Mouse (Mus musculus) forebrain, postnatal 0 days (tissue): Measurements from ENCODE around the gene Msi2. TPM values are rescaled to one million over a fixed set of nuclear protein-coding genes. Genes with fewer than 3 reads are reported as not detected.

Source experiments
- ATAC-seq: fragments of 200-750 bp; cut with Nextera tagmentation; 2 replicates; pipeline ENCODE4 v1.8.0; 2017; ENCODE audit warnings: mild to moderate bottlenecking, moderate library complexity
- DNase-seq: peaks from one replicate; pipeline ENCODE4 v3.0.0-alpha.2; 2015
- H3K27ac ChIP-seq: fragments of 300-500 bp; sonication (generic); 2 replicates; pipeline ENCODE4 v1.5.1; 2014; ENCODE audit warnings: low read depth, mild to moderate bottlenecking, antibody characterized with exemption, low read length, moderate library complexity, mixed read lengths
- H3K27me3 ChIP-seq: fragments of 300-500 bp; sonication (generic); 2 replicates; pipeline ENCODE4 v1.6.1; 2014; ENCODE audit warnings: mild to moderate bottlenecking, low read length, mixed read lengths; ENCODE audit not compliant: insufficient read depth
- H3K36me3 ChIP-seq: fragments of 300-500 bp; sonication (generic); 2 replicates; pipeline ENCODE4 v1.6.1; 2014; ENCODE audit warnings: mild to moderate bottlenecking, moderate library complexity; ENCODE audit not compliant: insufficient read depth
- H3K4me1 ChIP-seq: fragments of 300-500 bp; sonication (generic); 2 replicates; pipeline ENCODE4 v1.6.1; 2014; ENCODE audit warnings: antibody characterized with exemption; ENCODE audit not compliant: insufficient read depth
- H3K4me2 ChIP-seq: fragments of 300-500 bp; sonication (generic); 2 replicates; pipeline ENCODE4 v1.6.1; 2014; ENCODE audit warnings: low read depth, mild to moderate bottlenecking, moderate library complexity
- H3K4me3 ChIP-seq: fragments of 300-500 bp; sonication (generic); 2 replicates; pipeline ENCODE4 v1.5.1; 2014; ENCODE audit warnings: low read depth, low read length, mixed read lengths
- H3K9ac ChIP-seq: fragments of 300-500 bp; sonication (generic); 2 replicates; pipeline ENCODE4 v1.6.1; 2014; ENCODE audit warnings: mild to moderate bottlenecking
- H3K9me3 ChIP-seq: fragments of 300-500 bp; sonication (generic); 2 replicates; pipeline ENCODE4 v1.6.1; 2016; ENCODE audit warnings: low read length
- CTCF ChIP-seq: sonication (generic); IDR thresholded peaks from 2 replicates; pipeline ENCODE4 v1.5.1; 2016; ENCODE audit warnings: antibody characterized with exemption, control low read depth, low read depth
- WGBS: fragments of 180-500 bp; shearing (Covaris S2); extraction: QIAGEN DNeasy Blood & Tissue Kit; methylation state at CpG from one replicate; pipeline ENCODE4 v1.1.7; 2014; 5-methylcytosine and 5-hydroxymethylcytosine counted together
- polyA plus RNA-seq: library from polyadenylated mRNA; unstranded; fragments of >200 nt; fragmentation: Nextera tagmentation; extraction: Ambion mirVana; gene quantifications from 2 replicates; pipeline ENCODE4 v1.2.1, GENCODE M21; 2015
- total RNA-seq: library from RNA; depleted of rRNA; stranded (reverse); fragments of >200 nt; gene quantifications from 2 replicates; pipeline ENCODE4 v1.2.3, GENCODE M21; 2014

Msi2 gene
- total and polyA plus RNA-seq, 2 experiments from 2014 or later: 18.5 to 107 TPM

GRCm38 (mm10) chr11:88592099-88592498 lies 126.2 kb downstream of the Msi2 start:
- Histone ChIP-seq H3K9ac (no peak overlapping the region), H3K27me3 (no peaks in the 10 kb centered on the region), H3K27ac (no peak overlapping the region), H3K4me3 (no peak overlapping the region), H3K4me1 (0 out of 2 replicates have a peak, but pooled peaks cover 3% of the 10 kb centered on the region), H3K9me3 (no peaks in the 10 kb centered on the region), H3K4me2 (no peak overlapping the region), H3K36me3 (no peaks in the 10 kb centered on the region)
- WGBS: 80% methylated on average over 8 of the region's 8 CpGs
- no peak for TF ChIP-seq CTCF
- ATAC-seq (no peak), DNase-seq (no peak)

DNA sequence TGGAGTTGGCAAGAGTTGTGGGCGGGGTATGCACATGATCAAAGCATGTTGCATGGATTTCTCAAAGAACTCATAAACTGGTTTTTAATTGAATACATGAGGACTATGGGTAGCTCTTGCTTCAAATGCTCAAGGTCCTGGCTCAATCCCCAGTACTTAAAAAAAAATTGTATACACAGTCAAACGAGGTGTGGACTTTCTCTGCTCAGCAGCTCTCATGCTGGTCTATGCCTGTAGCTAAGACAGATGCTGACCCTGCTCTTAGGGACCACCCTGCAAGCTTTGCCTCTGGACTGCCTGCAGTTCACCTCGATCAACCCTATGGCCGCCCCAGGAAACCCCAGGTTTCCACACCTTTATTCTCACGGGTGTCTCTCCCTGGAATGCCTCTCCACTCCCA lies 127.7 kb downstream of the Msi2 start:
- ATAC-seq (no peak), DNase-seq (no peak)
- H3K4me3 ChIP-seq: no peak overlapping the region
- no peaks in the 10 kb centered on the region for H3K36me3 ChIP-seq
- no peak overlapping the region for H3K9ac ChIP-seq
- 0 out of 2 replicates have a peak, but pooled peaks cover 6% of the 10 kb centered on the region for H3K4me1 ChIP-seq
- WGBS: 75% methylated on average over 5 of the region's 5 CpGs
- no peak overlapping the region for H3K27ac ChIP-seq
- H3K4me2 ChIP-seq: no peak overlapping the region
- H3K9me3 ChIP-seq: no peaks in the 10 kb centered on the region
- no peaks in the 10 kb centered on the region for H3K27me3 ChIP-seq
- TF ChIP-seq CTCF: no peak

- Histone ChIP-seq H3K9me3 (no peaks in the 10 kb centered on the region), H3K4me3 (no peak overlapping the region), H3K4me1 (0 out of 2 replicates have a peak, but pooled peaks cover 6% of the 10 kb centered on the region), H3K27me3 (no peaks in the 10 kb centered on the region), H3K4me2 (no peak overlapping the region), H3K27ac (peak overlapping the region; percentile 4; the same call in 1 of the 2 replicates), H3K36me3 (no peaks in the 10 kb centered on the region), H3K9ac (no peak overlapping the region)
- TF ChIP-seq CTCF: no peak
- whole genome bisulfite sequencing: 52% methylated on average over 6 of the region's 6 CpGs
- ATAC-seq (no peak), DNase-seq (peak; percentile 36)
These were observed 128.7 kb downstream of the Msi2 start for GRCm38 (mm10) chr11:88589641-88590040.

GRCm38 (mm10) chr11:88588688-88589210 lies 129.6 kb downstream of the Msi2 start:
- Histone ChIP-seq H3K4me1 (peaks cover 14% of the 10 kb centered on the region), H3K27ac (peak overlapping the region; percentile 60; the same call in 1 of the 2 replicates), H3K36me3 (no peaks in the 10 kb centered on the region), H3K4me2 (no peak overlapping the region), H3K27me3 (no peaks in the 10 kb centered on the region), H3K9ac (no peak overlapping the region), H3K9me3 (no peaks in the 10 kb centered on the region), H3K4me3 (no peak overlapping the region)
- ATAC-seq (peak; percentile 70), DNase-seq (peak; percentile 63)
- 22% methylated on average over 9 of the region's 9 CpGs for WGBS
- no peak for TF ChIP-seq CTCF

- no peak for DNase-seq
- Histone ChIP-seq H3K9ac (no peak overlapping the region), H3K4me2 (no peak overlapping the region), H3K27ac (peak overlapping the region; percentile 60), H3K4me3 (no peak overlapping the region), H3K27me3 (no peaks in the 10 kb centered on the region), H3K4me1 (peaks cover 24% of the 10 kb centered on the region), H3K9me3 (no peaks in the 10 kb centered on the region), H3K36me3 (no peaks in the 10 kb centered on the region)
- 50% methylated on average over 5 of the region's 5 CpGs for WGBS
- no peak for TF ChIP-seq CTCF
- ATAC-seq: no peak
These were observed 130.6 kb downstream of the Msi2 start for GRCm38 (mm10) chr11:88587710-88588109.

DNA sequence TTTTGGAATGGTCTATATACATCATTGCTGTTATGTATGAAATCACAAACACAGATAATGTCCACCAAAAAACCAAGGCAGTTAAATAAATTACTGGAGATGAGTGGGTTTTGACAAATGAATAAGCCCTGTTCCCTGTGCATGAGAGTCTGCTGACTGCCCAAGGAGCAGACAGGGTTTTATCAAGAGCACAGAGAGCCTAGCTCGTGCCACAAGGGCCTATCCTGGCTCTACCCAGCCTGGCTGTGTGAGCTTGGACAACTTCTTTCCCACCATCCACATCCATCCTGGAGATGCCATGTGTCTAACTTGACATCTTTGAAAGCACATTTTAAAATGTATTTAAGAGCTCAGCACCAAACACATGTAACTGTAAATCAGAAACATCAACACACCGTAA lies 132.4 kb downstream of the Msi2 start:
- Histone ChIP-seq H3K4me1 (peaks cover 29% of the 10 kb centered on the region), H3K4me3 (no peak overlapping the region), H3K9ac (no peak overlapping the region), H3K27me3 (no peaks in the 10 kb centered on the region), H3K9me3 (no peaks in the 10 kb centered on the region), H3K36me3 (no peaks in the 10 kb centered on the region), H3K4me2 (no peak overlapping the region), H3K27ac (0 out of 2 replicates have a peak overlapping the region, but pooled peaks have one; percentile 42)
- ATAC-seq (no peak), DNase-seq (no peak)
- no peak for TF ChIP-seq CTCF
- WGBS: 42% methylated on average over 2 of the region's 2 CpGs

DNA sequence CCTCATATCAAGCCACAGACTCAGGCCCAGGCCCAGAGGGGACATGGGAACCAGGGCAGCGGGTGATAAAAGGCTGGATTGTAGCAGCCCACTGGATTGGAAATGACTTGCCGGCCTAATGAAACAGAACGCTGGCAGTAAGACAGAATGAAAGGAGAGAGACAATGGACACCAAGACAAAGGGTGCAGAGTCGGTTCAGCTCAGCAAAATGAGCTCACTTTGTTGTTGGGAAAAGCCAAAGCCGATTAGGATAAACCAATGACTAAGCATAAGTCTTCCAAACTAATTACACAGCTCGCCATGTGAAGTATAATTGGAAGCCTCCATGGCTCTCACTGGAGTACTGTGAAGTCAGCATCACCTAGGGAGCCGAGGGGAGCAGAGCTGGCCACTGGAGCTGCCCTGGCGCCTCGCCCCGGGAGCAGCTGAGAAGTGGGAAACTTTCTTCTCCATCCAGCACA lies 133.1 kb downstream of the Msi2 start:
- WGBS: 12% methylated on average over 10 of the region's 10 CpGs
- TF ChIP-seq CTCF: no peak
- DNase-seq (peak; percentile 68), ATAC-seq (peak; percentile 63)
- Histone ChIP-seq H3K4me1 (peaks cover 29% of the 10 kb centered on the region), H3K4me2 (no peak overlapping the region), H3K9me3 (no peaks in the 10 kb centered on the region), H3K27ac (peak overlapping the region; percentile 71), H3K27me3 (no peaks in the 10 kb centered on the region), H3K4me3 (no peak overlapping the region), H3K9ac (no peak overlapping the region), H3K36me3 (no peaks in the 10 kb centered on the region)
